In genomic region chr3:121617351-121617750, GRCm38 (mm10) we compare ENCODE assay signal across 32 mouse cellular contexts. TPM values are rescaled to one million over a fixed set of nuclear protein-coding genes. Genes with fewer than 3 reads are reported as not detected.
DNase-seq lines count a peak whose midpoint lies in the region; ATAC-seq and TF ChIP-seq lines count a peak whose summit lies in the region.
"Had no signal": no experiment of that assay in that cellular context is flagged by ENCODE, and none has a peak within 500 bp of the region (broad histone marks: within the 10 kb centered on the region; RNA-seq: fewer than 3 reads in every experiment).

No protein-coding gene starts in this region.

- no peak overlapping the region for H3K4me3 ChIP-seq in lung, embryonic 14.5 days (ENCODE audit: low read depth, low read length)
- no peak overlapping the region for H3K4me3 ChIP-seq in lung, adult 2 months (replicated peaks; ENCODE audit: extremely low read depth, low read depth, low read length)
- no peak overlapping the region for H3K4me3 ChIP-seq in lung, embryonic 16.5 days (ENCODE audit: low read length)
- no peak overlapping the region for H3K4me3 ChIP-seq in forebrain, embryonic 16.5 days (replicated peaks; ENCODE audit: low read length)
- H3K4me3 ChIP-seq in midbrain, embryonic 13.5 days (replicated peaks), result no peak overlapping the region
- H3K4me3 ChIP-seq: embryonic facial prominence, embryonic 13.5 days; heart, adult 2 months; heart, embryonic 15.5 days; layer of hippocampus, adult 2 months; limb, embryonic 13.5 days; liver, embryonic 12.5 days; megakaryocyte, embryonic 14.5 days; midbrain, embryonic 15.5 days; neural tube, embryonic 13.5 days had no signal

- H3K9me3 ChIP-seq in lung, embryonic 14.5 days (ENCODE audit: low read depth, low read length), result no peaks in the 10 kb centered on the region
- no peaks in the 10 kb centered on the region for H3K9me3 ChIP-seq in lung, embryonic 16.5 days (ENCODE audit: control insufficient read depth, low read length)
- H3K9me3 ChIP-seq in forebrain, embryonic 16.5 days (ENCODE audit: control insufficient read depth, low read length), result no peaks in the 10 kb centered on the region; the same call in 1 of the 2 replicates
- no peaks in the 10 kb centered on the region for H3K9me3 ChIP-seq in midbrain, embryonic 13.5 days
- H3K9me3 ChIP-seq: embryonic facial prominence, embryonic 13.5 days; heart, embryonic 15.5 days; limb, embryonic 13.5 days; liver, embryonic 12.5 days; megakaryocyte, embryonic 14.5 days; midbrain, embryonic 15.5 days; neural tube, embryonic 13.5 days had no signal

- H3K27ac ChIP-seq in lung, embryonic 14.5 days (ENCODE audit: low read depth), result no peak overlapping the region
- no peak overlapping the region; the same call in 1 of the 2 replicates for H3K27ac ChIP-seq in lung, embryonic 16.5 days (ENCODE audit: low read length)
- no peak overlapping the region for H3K27ac ChIP-seq in forebrain, embryonic 16.5 days (ENCODE audit: low read length)
- H3K27ac ChIP-seq in midbrain, embryonic 13.5 days, result no peak overlapping the region
- H3K27ac ChIP-seq: embryonic facial prominence, embryonic 13.5 days; heart, adult 2 months; heart, embryonic 15.5 days; hindbrain, embryonic 14.5 days; layer of hippocampus, adult 2 months; limb, embryonic 13.5 days; liver, embryonic 12.5 days; midbrain, embryonic 15.5 days; neural tube, embryonic 13.5 days had no signal

- H3K36me3 ChIP-seq in lung, embryonic 14.5 days (ENCODE audit: insufficient read depth), result no peaks in the 10 kb centered on the region
- H3K36me3 ChIP-seq in lung, embryonic 16.5 days (ENCODE audit: control insufficient read depth, insufficient read depth, low read length), result no peaks in the 10 kb centered on the region
- H3K36me3 ChIP-seq in forebrain, embryonic 16.5 days (ENCODE audit: control insufficient read depth, insufficient read depth), result no peaks in the 10 kb centered on the region
- no peaks in the 10 kb centered on the region for H3K36me3 ChIP-seq in midbrain, embryonic 13.5 days
- H3K36me3 ChIP-seq: embryonic facial prominence, embryonic 13.5 days; heart, embryonic 15.5 days; limb, embryonic 13.5 days; liver, embryonic 12.5 days; midbrain, embryonic 15.5 days; neural tube, embryonic 13.5 days had no signal

- no peak overlapping the region for H3K9ac ChIP-seq in lung, embryonic 14.5 days
- no peak overlapping the region for H3K9ac ChIP-seq in lung, embryonic 16.5 days (ENCODE audit: low read length)
- H3K9ac ChIP-seq in forebrain, embryonic 16.5 days (replicated peaks; ENCODE audit: low read depth, low read length), result no peak overlapping the region
- no peak overlapping the region for H3K9ac ChIP-seq in midbrain, embryonic 13.5 days (replicated peaks)
- H3K9ac ChIP-seq: embryonic facial prominence, embryonic 13.5 days; forebrain, postnatal 0 days; heart, embryonic 15.5 days; hindbrain, embryonic 14.5 days; limb, embryonic 13.5 days; liver, embryonic 12.5 days; midbrain, embryonic 15.5 days; neural tube, embryonic 13.5 days had no signal

- H3K4me2 ChIP-seq in lung, embryonic 14.5 days, result no peak overlapping the region
- H3K4me2 ChIP-seq in lung, embryonic 16.5 days (ENCODE audit: low read depth, low read length), result no peak overlapping the region
- no peak overlapping the region for H3K4me2 ChIP-seq in forebrain, embryonic 16.5 days (ENCODE audit: low read length)
- H3K4me2 ChIP-seq in midbrain, embryonic 13.5 days (replicated peaks), result no peak overlapping the region
- H3K4me2 ChIP-seq: embryonic facial prominence, embryonic 13.5 days; heart, embryonic 15.5 days; hindbrain, embryonic 14.5 days; limb, embryonic 13.5 days; liver, embryonic 12.5 days; midbrain, embryonic 15.5 days; neural tube, embryonic 13.5 days had no signal

- 27% methylated on average over 7 of the region's 7 CpGs for WGBS in lung, embryonic 14.5 days
- 50% methylated on average over 7 of the region's 7 CpGs for WGBS in lung, adult 2 months
- 25% methylated on average over 7 of the region's 7 CpGs for WGBS in lung, embryonic 16.5 days
- 63% methylated on average over 7 of the region's 7 CpGs for WGBS in forebrain, embryonic 16.5 days
- 39% methylated on average over 7 of the region's 7 CpGs for WGBS in midbrain, embryonic 13.5 days

- TF ChIP-seq CTCF in lung, embryonic 14.5 days (IDR thresholded peaks at IDR 0.05; ENCODE audit: low read depth), result no peak
- no peak for TF ChIP-seq CTCF in lung, adult 2 months (IDR thresholded peaks at IDR 0.05; ENCODE audit: insufficient read depth, low read length)

- no peak for TF ChIP-seq POLR2A in lung, adult 2 months (IDR thresholded peaks at IDR 0.05; ENCODE audit: borderline replicate concordance, extremely low read depth, low read depth, low read length)

- DNase-seq in lung, embryonic 14.5 days, result peak; percentile 59
- no peak for DNase-seq in lung, adult 2 months
- DNase-seq in NIH3T3 (ENCODE audit: low read depth), result peak; percentile 69
- no peak for DNase-seq in right cerebral cortex, adult 18-20 months
- DNase-seq: adrenal gland, postnatal 14 days; cerebellum, adult 2 months; cerebellum, postnatal 25 days; forebrain, postnatal 0 days; gastrocnemius, postnatal 25 days; heart, adult 2 months; heart, postnatal 36 days; kidney, adult 8-10 months; kidney, postnatal 10 days; layer of hippocampus, postnatal 36 days; retina, postnatal 1 day; thymus, postnatal 25 days had no signal

- H3K4me1 ChIP-seq in lung, embryonic 14.5 days (ENCODE audit: insufficient read depth), result no peaks in the 10 kb centered on the region
- no peaks in the 10 kb centered on the region for H3K4me1 ChIP-seq in lung, adult 2 months (ENCODE audit: control insufficient read depth, insufficient read depth, low read length)
- no peaks in the 10 kb centered on the region; the same call in 1 of the 2 replicates for H3K4me1 ChIP-seq in lung, embryonic 16.5 days (replicated peaks; ENCODE audit: control insufficient read depth, insufficient read depth, low read length)
- H3K4me1 ChIP-seq in forebrain, embryonic 16.5 days (replicated peaks; ENCODE audit: control insufficient read depth, insufficient read depth, low read length), result no peaks in the 10 kb centered on the region
- no peaks in the 10 kb centered on the region for H3K4me1 ChIP-seq in midbrain, embryonic 13.5 days (replicated peaks)
- H3K4me1 ChIP-seq: embryonic facial prominence, embryonic 13.5 days; liver, embryonic 12.5 days; midbrain, embryonic 15.5 days; neural tube, embryonic 13.5 days had no signal

- ATAC-seq in lung, embryonic 14.5 days (ENCODE audit: insufficient read depth), result peak; percentile 69
- ATAC-seq in lung, embryonic 16.5 days (ENCODE audit: low read depth), result peak; percentile 58; the same call in 1 of the 2 replicates
- ATAC-seq in forebrain, embryonic 16.5 days, result no peak
- ATAC-seq in midbrain, embryonic 13.5 days, result no peak
- ATAC-seq: activated CD4-positive, CD25-positive, alpha-beta regulatory T cell, adult 4 months; CD4-positive, CD25-positive, alpha-beta regulatory T cell, adult 4 months; forebrain, postnatal 0 days; liver, embryonic 12.5 days; midbrain, embryonic 15.5 days had no signal

- no peaks in the 10 kb centered on the region for H3K27me3 ChIP-seq in lung, embryonic 14.5 days (ENCODE audit: insufficient read depth, low read length)
- no peaks in the 10 kb centered on the region for H3K27me3 ChIP-seq in lung, embryonic 16.5 days (ENCODE audit: control insufficient read depth, insufficient read depth, low read depth, low read length)
- no peaks in the 10 kb centered on the region for H3K27me3 ChIP-seq in forebrain, embryonic 16.5 days (replicated peaks; ENCODE audit: control insufficient read depth, insufficient read depth, low read length)
- H3K27me3 ChIP-seq in midbrain, embryonic 13.5 days, result no peaks in the 10 kb centered on the region
- H3K27me3 ChIP-seq: embryonic facial prominence, embryonic 13.5 days; heart, embryonic 15.5 days; limb, embryonic 13.5 days; liver, embryonic 12.5 days; midbrain, embryonic 15.5 days; neural tube, embryonic 13.5 days had no signal

RNA-seq across cellular contexts. Expression of gene 4930432M17Rik, which starts 53.2 kb away (rescaled TPM):
- polyA plus RNA-seq in lung, embryonic 14.5 days (2014; fragmentation: Nextera tagmentation; extraction: Ambion mirVana), result not detected in 2 replicates
- not detected in 2 replicates for polyA plus RNA-seq in lung, adult 2 months (2012; rRNA removed)
- not detected in 2 replicates for polyA plus RNA-seq in lung, embryonic 16.5 days (2015; fragmentation: Nextera tagmentation; extraction: Ambion mirVana)
- polyA plus RNA-seq in forebrain, embryonic 16.5 days (2015; fragmentation: Nextera tagmentation; extraction: Ambion mirVana), result not detected in 2 replicates
- polyA plus RNA-seq in midbrain, embryonic 13.5 days (2015; fragmentation: Nextera tagmentation; extraction: Ambion mirVana), result not detected in 2 replicates
- polyA plus RNA-seq: activated CD4-positive, CD25-positive, alpha-beta regulatory T cell, adult 4 months; CD4-positive, CD25-positive, alpha-beta regulatory T cell, adult 4 months; cerebellum, adult 2 months; embryonic facial prominence, embryonic 13.5 days; forebrain, postnatal 0 days; heart, adult 2 months; heart, embryonic 15.5 days; hindbrain, embryonic 14.5 days; intestine, embryonic 14.5 days; limb, embryonic 13.5 days; liver, embryonic 12.5 days; midbrain, embryonic 15.5 days; neural tube, embryonic 13.5 days; stomach, embryonic 14.5 days had no signal

Comparison
In these comparisons a context has a peak if more than half of its experiments do, and no peak if none do; other contexts are left out.
1. DNase-seq: peak in lung, embryonic 14.5 days (single experiment) and NIH3T3 (single experiment); none in lung, adult 2 months (single experiment) and right cerebral cortex, adult 18-20 months (single experiment).
2. ATAC-seq: peak in lung, embryonic 14.5 days (single experiment) and lung, embryonic 16.5 days (single experiment); none in forebrain, embryonic 16.5 days (single experiment) and midbrain, embryonic 13.5 days (single experiment).